Mouse (Mus musculus) CH12.LX (cell line): Measurements from ENCODE around the gene Perp. TPM values are rescaled to one million over a fixed set of nuclear protein-coding genes. Genes with fewer than 3 reads are reported as not detected.

Source experiments
- DNase-seq: peaks from one replicate; pipeline ENCODE4 v3.0.0-alpha.2; 2013; ENCODE audit errors: extremely low read depth
- H3K27ac ChIP-seq: 2 replicates; pipeline ENCODE4 v1.5.1; 2012; ENCODE audit warnings: low read depth, mild to moderate bottlenecking, control low read depth, moderate library complexity; ENCODE audit not compliant: insufficient read depth
- H3K27me3 ChIP-seq: replicated peaks from 2 replicates; pipeline ENCODE3; 2012; ENCODE audit warnings: inconsistent platforms
- H3K36me3 ChIP-seq, 2 experiments: replicated peaks in 1 of 2; 2 replicates each; pipeline versions ENCODE3 to v1.6.1; 2012; ENCODE audit warnings: inconsistent platforms in 1 of 2, low read length in 1 of 2, mild to moderate bottlenecking in 1 of 2, mixed read lengths in 1 of 2, moderate library complexity in 1 of 2; ENCODE audit not compliant: control insufficient read depth in 1 of 2, insufficient read depth in 1 of 2
- H3K4me1 ChIP-seq, 2 experiments: 2 replicates each; pipeline ENCODE4 v1.6.1; 2012; ENCODE audit warnings: inconsistent platforms in 1 of 2, moderate library complexity in 1 of 2; ENCODE audit not compliant: insufficient read depth in 2 of 2, control insufficient read depth in 1 of 2
- H3K4me2 ChIP-seq: 2 replicates; pipeline ENCODE4 v1.6.1; 2012; ENCODE audit warnings: low read depth, mild to moderate bottlenecking, control low read depth; ENCODE audit not compliant: poor library complexity, insufficient read depth, severe bottlenecking
- H3K4me3 ChIP-seq, 3 experiments: fragments of 150-350 bp in 1 of 3; sonication (generic) in 1 of 3; replicated peaks in 1 of 3; 2 replicates each; pipeline versions ENCODE3 to v1.5.1; 2011 to 2012; ENCODE audit warnings: low read depth in 2 of 3, low read length in 2 of 3, mild to moderate bottlenecking in 2 of 3, moderate library complexity in 2 of 3, control low read depth in 1 of 3, improper control_type of control experiment in 1 of 3, inconsistent platforms in 1 of 3, mixed read lengths in 1 of 3; ENCODE audit not compliant: poor library complexity in 1 of 3
- H3K79me2 ChIP-seq: replicated peaks from 2 replicates; pipeline ENCODE4 v1.6.1; 2012; ENCODE audit warnings: mild to moderate bottlenecking, moderate library complexity; ENCODE audit not compliant: control insufficient read depth, poor library complexity, insufficient read depth, severe bottlenecking; ENCODE audit errors: extremely low read depth
- H3K9ac ChIP-seq: 2 replicates; pipeline ENCODE4 v1.6.1; 2012; ENCODE audit warnings: low read depth, mild to moderate bottlenecking, control low read depth, moderate library complexity; ENCODE audit not compliant: insufficient read depth
- H3K9me3 ChIP-seq: replicated peaks from 2 replicates; pipeline ENCODE3; 2012; ENCODE audit warnings: low read length, inconsistent platforms, mixed read lengths
- CTCF ChIP-seq, 2 experiments: IDR thresholded peaks in 1 of 2; conservative IDR thresholded peaks in 1 of 2; 2 replicates each; pipeline ENCODE4 v1.5.1; 2011 to 2012; ENCODE audit warnings: low read depth in 2 of 2, low read length in 2 of 2, improper control_type of control experiment in 1 of 2, inconsistent platforms in 1 of 2, mild to moderate bottlenecking in 1 of 2, moderate library complexity in 1 of 2
- E2F4 ChIP-seq: IDR thresholded peaks from 2 replicates; pipeline ENCODE4 v1.6.1; 2011; ENCODE audit warnings: low read depth, low read length, improper control_type of control experiment; ENCODE audit not compliant: insufficient replicate concordance
- ELF1 ChIP-seq: IDR thresholded peaks from 2 replicates; pipeline ENCODE4 v1.6.1; 2014; ENCODE audit warnings: low read depth, mild to moderate bottlenecking, inconsistent platforms, low read length, improper control_type of control experiment
- KAT2A ChIP-seq: IDR thresholded peaks from 2 replicates; pipeline ENCODE4 v1.6.1; 2012; ENCODE audit warnings: low read length, improper control_type of control experiment, inconsistent platforms; ENCODE audit not compliant: insufficient replicate concordance
- MAFK ChIP-seq: IDR thresholded peaks from 2 replicates; pipeline ENCODE4 v1.6.1; 2011; ENCODE audit warnings: low read length, improper control_type of control experiment; ENCODE audit not compliant: insufficient replicate concordance
- MAX ChIP-seq: IDR thresholded peaks from 2 replicates; pipeline ENCODE4 v1.6.1; 2011; ENCODE audit warnings: low read length, improper control_type of control experiment
- MEF2A ChIP-seq: IDR thresholded peaks from 2 replicates; pipeline ENCODE4 v1.6.1; 2014; ENCODE audit warnings: low read depth, mild to moderate bottlenecking, inconsistent platforms, low read length, improper control_type of control experiment, borderline replicate concordance
- NRF1 ChIP-seq: IDR thresholded peaks from 2 replicates; pipeline ENCODE4 v1.6.1; 2014; ENCODE audit warnings: low read depth, mild to moderate bottlenecking, inconsistent platforms, low read length, improper control_type of control experiment, moderate library complexity
- PAX5 ChIP-seq: IDR thresholded peaks from 2 replicates; pipeline ENCODE4 v1.6.1; 2012; ENCODE audit warnings: low read length, inconsistent platforms, mixed read lengths
- POLR2A ChIP-seq: IDR thresholded peaks from 2 replicates; pipeline ENCODE4 v1.6.1; 2011; ENCODE audit warnings: low read depth, mild to moderate bottlenecking, improper control_type of control experiment, low read length
- UBTF ChIP-seq: IDR thresholded peaks from 2 replicates; pipeline ENCODE4 v1.6.1; 2012; ENCODE audit warnings: low read depth, mild to moderate bottlenecking, inconsistent platforms, low read length, improper control_type of control experiment, moderate library complexity
- USF2 ChIP-seq: conservative IDR thresholded peaks from 2 replicates; pipeline ENCODE4 v1.6.1; 2011; ENCODE audit warnings: low read depth, low read length, improper control_type of control experiment
- ZC3H11A ChIP-seq: IDR thresholded peaks from 2 replicates; pipeline ENCODE4 v1.6.1; 2012; ENCODE audit warnings: low read depth, mild to moderate bottlenecking, inconsistent platforms, low read length, improper control_type of control experiment
- ZNF384 ChIP-seq: IDR thresholded peaks from 2 replicates; pipeline ENCODE4 v1.6.1; 2012; ENCODE audit warnings: low read depth, low read length, improper control_type of control experiment, inconsistent platforms
- dilution Hi-C: fragments of 300-500 bp; cut with MboI; formaldehyde crosslinking; loops from 2 replicates; pipeline ENCODE4 v1.14.3; 2020; ENCODE audit warnings: low sequenced_read_pairs; ENCODE audit not compliant: extremely low pct_unique_long_range_greater_than_20kb, extremely low pct_ligation_motif_present
- in situ Hi-C: fragments of 300-500 bp; cut with MboI; formaldehyde crosslinking; loops from 3 replicates; pipeline ENCODE4 v1.14.3; 2019; ENCODE audit warnings: low sequenced_read_pairs, low pct_ligation_motif_present, low pct_unique_long_range_greater_than_20kb, mixed read lengths
- polyA plus RNA-seq: library from polyadenylated mRNA; unstranded; fragments of >175 nt; gene quantifications from 2 replicates; pipeline ENCODE4 v1.2.1, GENCODE M21; 2012; ENCODE audit warnings: low read depth; ENCODE audit not compliant: insufficient read length
- total RNA-seq, 2 experiments: library from RNA; depleted of rRNA; stranded (reverse); fragments of 300-350 nt in 1 of 2; fragments of >200 nt in 1 of 2; gene quantifications; 2 replicates each; pipeline ENCODE4 v1.2.3; 2012 to 2014

The Perp gene
- total RNA-seq (2012; rRNA removed) (0.38 and 0.51 TPM in 2 replicates), total RNA-seq (2014; rRNA removed) (not detected in 2 replicates), polyA plus RNA-seq (0.16 TPM in 1 of 2 replicates, not detected in the other)

- Histone ChIP-seq H3K4me1 (no peaks in the 10 kb centered on the region), H3K4me2 (no peak within 1 kb of the TSS; the same call in 1 of the 2 replicates), H3K27me3 (no peaks in the 10 kb centered on the region), H3K79me2 (no peaks in the 10 kb centered on the region), H3K9me3 (no peaks in the 10 kb centered on the region), H3K36me3 (no peaks in the 10 kb centered on the region), H3K4me3 (no peak within 1 kb of the TSS), H3K27ac (no peak within 1 kb of the TSS), H3K9ac (no peak within 1 kb of the TSS)
- dilution Hi-C loops (no loop called here), in situ Hi-C loops (no loop called here)
- TF ChIP-seq ZC3H11A = no peak
- no peak for TF ChIP-seq PAX5
- no peak for TF ChIP-seq ELF1
- TF ChIP-seq USF2 = no peak
- TF ChIP-seq UBTF = no peak
- DNase-seq = no peak
Measured at GRCm38 (mm10) chr10:18844441-18845286, at the start of gene Perp. TSS of gene Perp (plus strand) at chr10:18845020.

- Histone ChIP-seq H3K27ac (no peak overlapping the region), H3K79me2 (no peaks in the 10 kb centered on the region), H3K27me3 (no peaks in the 10 kb centered on the region), H3K9ac (no peak overlapping the region), H3K4me3 (no peak overlapping the region), H3K36me3 (no peaks in the 10 kb centered on the region), H3K4me2 (no peak overlapping the region)
- in situ Hi-C loops = no loop called here
- DNase-seq = no peak
- no peak for TF ChIP-seq KAT2A
- no peak for TF ChIP-seq MEF2A
- TF ChIP-seq NRF1 = no peak
- TF ChIP-seq MAFK = no peak
- TF ChIP-seq, all 38 proteins: peak for 0
- no peaks in the 10 kb centered on the region for H3K9me3 ChIP-seq
- dilution Hi-C loops = no loop called here
- no peaks in the 10 kb centered on the region for H3K4me1 ChIP-seq
Measured at GRCm38 (mm10) chr10:18811751-18812150, 33.1 kb upstream of the Perp start.

DNA sequence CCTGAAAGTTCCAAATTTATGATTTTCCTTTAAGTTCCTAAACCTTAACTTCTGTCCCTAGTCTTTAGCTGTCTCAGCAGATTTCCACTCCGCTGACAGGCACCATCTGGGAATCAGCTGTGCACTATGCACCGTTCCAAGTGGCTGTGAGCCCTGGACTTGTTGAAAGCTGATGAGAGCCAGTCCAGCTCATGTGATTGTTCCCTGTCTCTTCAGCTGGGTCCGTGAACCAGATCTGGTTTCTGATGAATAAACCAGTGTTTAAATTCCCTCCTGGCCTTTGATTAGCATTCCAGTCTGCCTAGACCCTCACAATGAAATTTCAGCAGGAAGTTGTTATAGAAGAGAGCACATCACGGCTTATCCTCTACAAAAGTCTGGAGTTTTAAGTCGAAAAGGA lies 28.3 kb upstream of the Perp start:
- no peak for DNase-seq
- H3K79me2 ChIP-seq = no peaks in the 10 kb centered on the region
- no peaks in the 10 kb centered on the region for H3K4me1 ChIP-seq
- H3K9me3 ChIP-seq = no peaks in the 10 kb centered on the region
- H3K9ac ChIP-seq = no peak overlapping the region
- H3K27ac ChIP-seq = no peak overlapping the region
- no peak overlapping the region for H3K4me2 ChIP-seq
- H3K4me3 ChIP-seq = no peak overlapping the region
- TF ChIP-seq ZNF384 = no peak
- no peak for TF ChIP-seq CTCF (conservative IDR thresholded peaks at IDR 0.05 in 1 of 2, IDR thresholded peaks at IDR 0.05 in 1 of 2; ENCODE audit: low read depth in 2 of 2, low read length in 2 of 2)
- no peak for TF ChIP-seq NRF1
- TF ChIP-seq POLR2A = no peak
- no peak for TF ChIP-seq E2F4
- TF ChIP-seq MAX = no peak
- peaks cover 2% of the 10 kb centered on the region for H3K27me3 ChIP-seq
- no peaks in the 10 kb centered on the region for H3K36me3 ChIP-seq
- dilution Hi-C loops (no loop called here), in situ Hi-C loops (no loop called here)
